Mouse (Mus musculus) intestine, embryonic 16.5 days (tissue): ENCODE results near the gene Trafd1. TPM values are rescaled to one million over a fixed set of nuclear protein-coding genes. Genes with fewer than 3 reads are reported as not detected.
"Not testable (repeated sequence)": the region's sequence is repeated elsewhere in the genome, so short reads cannot be mapped to it uniquely, and the experiment has no call there.

Experiments used
- ATAC-seq: fragments of 200-750 bp; cut with Nextera tagmentation; 2 replicates; pipeline ENCODE4 v1.8.0; 2017; ENCODE audit warnings: moderate TSS enrichment, moderate library complexity
- H3K27ac ChIP-seq: fragments of 300-500 bp; sonication (generic); 2 replicates; pipeline ENCODE4 v1.5.1; 2014; ENCODE audit warnings: mild to moderate bottlenecking, low read length
- H3K27me3 ChIP-seq: fragments of 300-500 bp; sonication (generic); replicated peaks from 2 replicates; pipeline ENCODE4 v1.6.1; 2014; ENCODE audit warnings: low read length, control low read depth, mixed read lengths; ENCODE audit not compliant: control insufficient read depth, insufficient read depth
- H3K36me3 ChIP-seq: fragments of 300-500 bp; sonication (generic); 2 replicates; pipeline ENCODE4 v1.6.1; 2014; ENCODE audit warnings: low read length, control low read depth; ENCODE audit not compliant: control insufficient read depth, insufficient read depth
- H3K4me1 ChIP-seq: fragments of 300-500 bp; sonication (generic); 2 replicates; pipeline ENCODE4 v1.6.1; 2014; ENCODE audit warnings: low read length, control low read depth, mixed read lengths; ENCODE audit not compliant: control insufficient read depth, insufficient read depth
- H3K4me2 ChIP-seq: fragments of 300-500 bp; sonication (generic); 2 replicates; pipeline ENCODE4 v1.6.1; 2014; ENCODE audit warnings: low read depth, low read length, control low read depth
- H3K4me3 ChIP-seq: fragments of 300-500 bp; sonication (generic); 2 replicates; pipeline ENCODE4 v1.5.1; 2014; ENCODE audit warnings: mild to moderate bottlenecking, low read length
- H3K9ac ChIP-seq: fragments of 300-500 bp; sonication (generic); 2 replicates; pipeline ENCODE4 v1.6.1; 2014; ENCODE audit warnings: low read depth, low read length
- H3K9me3 ChIP-seq: fragments of 300-500 bp; sonication (generic); 2 replicates; pipeline ENCODE4 v1.6.1; 2016; ENCODE audit warnings: low read length, control low read depth; ENCODE audit not compliant: control insufficient read depth
- WGBS: fragments of 180-500 bp; shearing (Covaris S2); extraction: QIAGEN DNeasy Blood & Tissue Kit; methylation state at CpG from one replicate; pipeline ENCODE4 v1.1.7; 2014; 5-methylcytosine and 5-hydroxymethylcytosine counted together
- polyA plus RNA-seq: library from polyadenylated mRNA; unstranded; fragments of >200 nt; fragmentation: Nextera tagmentation; extraction: Ambion mirVana; gene quantifications from 2 replicates; pipeline ENCODE4 v1.2.1, GENCODE M21; 2015

Trafd1 gene
- polyA plus RNA-seq, 1 experiment from 2014 or later = 57.2 TPM

- peaks cover 12% of the 10 kb centered on the region; the same call in 1 of the 2 replicates for H3K36me3 ChIP-seq
These were observed 48.7 kb downstream of the Trafd1 start for GRCm38 (mm10) chr5:121336776-121337175.

GRCm38 (mm10) chr5:121336009-121336408 is 49.4 kb downstream of the Trafd1 start:
- H3K27me3 ChIP-seq = no peaks in the 10 kb centered on the region
- H3K36me3 ChIP-seq = peaks cover 14% of the 10 kb centered on the region; the same call in 1 of the 2 replicates
- H3K4me3 ChIP-seq = no peak overlapping the region
- no peak overlapping the region for H3K4me2 ChIP-seq
- H3K9ac ChIP-seq = no peak overlapping the region
- no peaks in the 10 kb centered on the region for H3K9me3 ChIP-seq
- 78% methylated on average over 3 of the region's 3 CpGs for WGBS
- no peaks in the 10 kb centered on the region for H3K4me1 ChIP-seq
- ATAC-seq = no peak
- no peak overlapping the region for H3K27ac ChIP-seq

More at GRCm38 (mm10) chr5:121336776-121337175, 48.7 kb downstream of the Trafd1 start:
- no peaks in the 10 kb centered on the region for H3K4me1 ChIP-seq
- no peak overlapping the region for H3K27ac ChIP-seq
- no peak overlapping the region for H3K9ac ChIP-seq
- H3K4me3 ChIP-seq = no peak overlapping the region
- ATAC-seq = no peak
- no peaks in the 10 kb centered on the region for H3K9me3 ChIP-seq
- H3K27me3 ChIP-seq = no peaks in the 10 kb centered on the region
- H3K4me2 ChIP-seq = no peak overlapping the region
- 88% methylated on average over 6 of the region's 6 CpGs for WGBS

GRCm38 (mm10) chr5:121335426-121335825 is 50.0 kb downstream of the Trafd1 start:
- Histone ChIP-seq H3K4me3 (no peak overlapping the region), H3K9ac (no peak overlapping the region), H3K36me3 (peaks cover 14% of the 10 kb centered on the region; the same call in 1 of the 2 replicates), H3K27ac (no peak overlapping the region), H3K4me1 (no peaks in the 10 kb centered on the region), H3K4me2 (no peak overlapping the region), H3K27me3 (no peaks in the 10 kb centered on the region), H3K9me3 (no peaks in the 10 kb centered on the region)
- ATAC-seq = no peak
- WGBS = 90% methylated on average over 4 of the region's 4 CpGs

- H3K9ac ChIP-seq = no peak overlapping the region
- H3K4me2 ChIP-seq = no peak overlapping the region
- H3K36me3 ChIP-seq = peaks cover 14% of the 10 kb centered on the region
- H3K27ac ChIP-seq = no peak overlapping the region
- 88% methylated on average over 5 of the region's 5 CpGs for WGBS
- H3K4me1 ChIP-seq = no peaks in the 10 kb centered on the region
- H3K9me3 ChIP-seq = no peaks in the 10 kb centered on the region
- ATAC-seq = no peak
- H3K4me3 ChIP-seq = no peak overlapping the region
- H3K27me3 ChIP-seq = no peaks in the 10 kb centered on the region
These were observed 51.0 kb downstream of the Trafd1 start for GRCm38 (mm10) chr5:121334454-121334853.

GRCm38 (mm10) chr5:121333976-121334375 is 51.5 kb downstream of the Trafd1 start:
- H3K27me3 ChIP-seq = no peaks in the 10 kb centered on the region
- H3K36me3 ChIP-seq = peaks cover 14% of the 10 kb centered on the region
- no peak for ATAC-seq
- H3K9me3 ChIP-seq = no peaks in the 10 kb centered on the region
- no peaks in the 10 kb centered on the region for H3K4me1 ChIP-seq
- no peak overlapping the region for H3K9ac ChIP-seq
- 85% methylated on average over 9 of the region's 9 CpGs for WGBS
- no peak overlapping the region for H3K4me3 ChIP-seq
- H3K4me2 ChIP-seq = no peak overlapping the region
- H3K27ac ChIP-seq = no peak overlapping the region

GRCm38 (mm10) chr5:121331731-121332130 is 53.7 kb downstream of the Trafd1 start:
- H3K36me3 ChIP-seq = peaks cover 14% of the 10 kb centered on the region

GRCm38 (mm10) chr5:121330154-121330816 is 55.1 kb downstream of the Trafd1 start:
- WGBS = 60% methylated on average over 9 of the region's 19 CpGs
- 0 out of 2 replicates have a peak overlapping the region, but pooled peaks have one; percentile 35 for H3K9ac ChIP-seq
- not testable (repeated sequence) for H3K4me3 ChIP-seq, H3K4me1 ChIP-seq, H3K9me3 ChIP-seq, H3K4me2 ChIP-seq, H3K27me3 ChIP-seq
- peak overlapping the region; percentile 25; the same call in 1 of the 2 replicates for H3K27ac ChIP-seq
- peaks cover 11% of the 10 kb centered on the region for H3K36me3 ChIP-seq
- peak; percentile 67 for ATAC-seq

More at GRCm38 (mm10) chr5:121331731-121332130, 53.7 kb downstream of the Trafd1 start:
- ATAC-seq = no peak
- WGBS = 95% methylated on average over 10 of the region's 10 CpGs
- no peaks in the 10 kb centered on the region for H3K4me1 ChIP-seq
- no peak overlapping the region for H3K4me3 ChIP-seq
- H3K4me2 ChIP-seq = no peak overlapping the region
- H3K27me3 ChIP-seq = no peaks in the 10 kb centered on the region
- H3K27ac ChIP-seq = no peak overlapping the region
- H3K9ac ChIP-seq = no peak overlapping the region
- H3K9me3 ChIP-seq = no peaks in the 10 kb centered on the region

- Histone ChIP-seq H3K36me3 (peaks cover 8% of the 10 kb centered on the region), H3K27ac (peak overlapping the region; percentile 9; the same call in 1 of the 2 replicates), H3K27me3 (no peaks in the 10 kb centered on the region), H3K9ac (0 out of 2 replicates have a peak overlapping the region, but pooled peaks have one; percentile 35), H3K4me2 (peak overlapping the region; percentile 31; the same call in 1 of the 2 replicates), H3K4me1 (no peaks in the 10 kb centered on the region), H3K4me3 (peak overlapping the region; percentile 25), H3K9me3 (no peaks in the 10 kb centered on the region)
- no peak for ATAC-seq
- WGBS = 69% methylated on average over 11 of the region's 11 CpGs
These were observed 55.9 kb downstream of the Trafd1 start for GRCm38 (mm10) chr5:121329333-121330058.

GRCm38 (mm10) chr5:121326079-121326805 is 59.2 kb downstream of the Trafd1 start:
- peaks cover 18% of the 10 kb centered on the region for H3K36me3 ChIP-seq
- no peak overlapping the region for H3K9ac ChIP-seq
- no peak for ATAC-seq
- no peak overlapping the region for H3K4me2 ChIP-seq
- H3K27me3 ChIP-seq = no peaks in the 10 kb centered on the region
- no peaks in the 10 kb centered on the region for H3K9me3 ChIP-seq
- H3K27ac ChIP-seq = no peak overlapping the region
- no peaks in the 10 kb centered on the region for H3K4me1 ChIP-seq
- 90% methylated on average over 14 of the region's 14 CpGs for WGBS
- H3K4me3 ChIP-seq = no peak overlapping the region
